Mouse (Mus musculus) E14TG2a.4 (cell line): ENCODE measurements around the gene Ankrd63.

Experiments used
- CTCF ChIP-seq: conservative IDR thresholded peaks from 2 replicates; pipeline ENCODE4 v1.5.1; 2014; ENCODE audit warnings: low read length
- NANOG ChIP-seq: IDR thresholded peaks from 2 replicates; pipeline ENCODE4 v1.6.1; 2014; ENCODE audit warnings: borderline replicate concordance, low read length, mixed read lengths
- POU5F1 ChIP-seq: IDR thresholded peaks from 2 replicates; pipeline ENCODE4 v1.6.1; 2014; ENCODE audit warnings: low read length, borderline replicate concordance

DNA sequence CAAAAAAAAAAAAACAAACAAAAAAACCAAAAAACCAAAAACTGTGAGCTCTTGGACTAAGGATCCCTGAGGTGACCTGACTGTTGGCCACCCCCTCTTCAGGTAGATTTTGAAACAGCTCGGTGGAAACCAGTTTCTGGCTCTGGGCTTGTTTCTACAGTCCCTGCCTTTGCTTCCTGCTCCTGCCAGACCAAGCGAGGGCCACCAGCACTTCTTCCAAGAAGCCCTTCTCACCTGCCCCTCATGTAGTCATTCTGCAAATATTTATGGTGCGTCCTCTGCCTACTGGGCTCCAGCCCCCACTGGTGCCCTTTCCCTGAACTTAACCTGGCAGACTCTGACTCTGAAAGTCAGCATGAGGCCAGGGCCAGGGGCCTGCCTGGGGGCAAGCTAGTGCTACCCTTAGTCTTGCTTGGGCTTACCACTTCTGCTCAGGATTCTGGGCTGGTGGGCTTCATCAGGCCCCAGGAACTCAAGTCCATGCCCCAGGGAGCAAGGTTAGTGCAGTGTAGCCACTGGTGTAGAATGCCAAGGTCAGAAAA, 38.7 kb downstream of the Ankrd63 start:
- TF ChIP-seq CTCF = no peak
- TF ChIP-seq NANOG = no peak
- TF ChIP-seq POU5F1 = no peak
